1 mouse cellular context compared by ENCODE assay signal in the genomic region with DNA sequence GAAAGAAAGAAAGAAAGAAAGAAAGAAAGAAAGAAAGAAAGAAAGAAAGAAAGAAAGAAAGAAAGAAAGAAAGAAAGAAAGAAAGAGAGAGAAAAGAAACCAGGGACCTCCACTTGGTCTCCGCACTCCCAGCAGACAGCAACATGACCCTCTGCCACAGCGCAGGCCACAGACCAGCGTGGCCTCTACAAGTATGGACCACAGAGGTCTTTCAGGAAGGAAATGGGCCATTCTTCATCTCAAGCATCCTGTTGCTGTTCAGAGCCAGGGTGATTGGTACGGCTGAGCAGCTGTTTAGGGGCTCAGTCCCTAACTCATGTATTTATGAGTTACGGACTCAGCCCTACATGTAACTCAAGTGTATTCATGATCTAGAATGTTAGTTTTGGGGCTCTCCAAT. TPM values are rescaled to one million over a fixed set of nuclear protein-coding genes. Genes with fewer than 3 reads are reported as not detected.
"Had no signal": no experiment of that assay in that cellular context is flagged by ENCODE, and none has a peak within 500 bp of the region (broad histone marks: within the 10 kb centered on the region; RNA-seq: fewer than 3 reads in every experiment).

No protein-coding gene starts in this region.

RNA-seq across cellular contexts. Expression of a gene that starts 17.9 kb away (rescaled TPM):
- total RNA-seq: granulocyte monocyte progenitor cell, adult 5-6 weeks had no signal
